Mouse (Mus musculus) bone marrow macrophage, adult 2 months (primary cell): ENCODE measurements around the gene Exoc5. TPM values are rescaled to one million over a fixed set of nuclear protein-coding genes. Genes with fewer than 3 reads are reported as not detected.

ENCODE experiments used
- H3K27ac ChIP-seq: 2 replicates; pipeline ENCODE4 v1.5.1; 2012; ENCODE audit warnings: low read depth, low read length; ENCODE audit not compliant: insufficient read depth
- H3K4me1 ChIP-seq: 2 replicates; pipeline ENCODE4 v1.6.1; 2012; ENCODE audit warnings: low read length; ENCODE audit not compliant: control insufficient read depth, insufficient read depth
- H3K4me3 ChIP-seq: 2 replicates; pipeline ENCODE4 v1.5.1; 2012; ENCODE audit warnings: mild to moderate bottlenecking, low read length, moderate library complexity; ENCODE audit not compliant: insufficient read depth
- CTCF ChIP-seq: IDR thresholded peaks from 2 replicates; pipeline ENCODE4 v1.5.1; 2012; ENCODE audit warnings: low read depth, mild to moderate bottlenecking, low read length, moderate library complexity
- POLR2A ChIP-seq: IDR thresholded peaks from 2 replicates; pipeline ENCODE4 v1.6.1; 2012; ENCODE audit warnings: mild to moderate bottlenecking, low read depth, low read length, borderline replicate concordance
- polyA plus RNA-seq: library from polyadenylated mRNA; stranded (reverse); fragments of >200 nt; gene quantifications from 2 replicates; pipeline ENCODE4 v1.2.4, GENCODE M21; 2012; ENCODE audit not compliant: missing spikeins, insufficient read depth, insufficient read length

Gene Exoc5
- polyA plus RNA-seq, 1 experiment = 46.2 TPM

GRCm38 (mm10) chr14:49008399-49009189 is 57.9 kb downstream of the Exoc5 start:
- H3K4me3 ChIP-seq = no peak overlapping the region
- no peak overlapping the region for H3K27ac ChIP-seq
- no peaks in the 10 kb centered on the region for H3K4me1 ChIP-seq
- TF ChIP-seq CTCF (no peak), POLR2A (no peak)

GRCm38 (mm10) chr14:49007979-49008378 is 58.5 kb downstream of the Exoc5 start:
- Histone ChIP-seq H3K4me1 (no peaks in the 10 kb centered on the region), H3K4me3 (no peak overlapping the region), H3K27ac (no peak overlapping the region)
- TF ChIP-seq POLR2A (no peak), CTCF (no peak)

GRCm38 (mm10) chr14:49001655-49002054 is 64.8 kb downstream of the Exoc5 start:
- H3K4me1 ChIP-seq = peaks cover 2% of the 10 kb centered on the region; the same call in 1 of the 2 replicates
- H3K27ac ChIP-seq = no peak overlapping the region
- no peak overlapping the region for H3K4me3 ChIP-seq
- TF ChIP-seq CTCF (no peak), POLR2A (no peak)

DNA sequence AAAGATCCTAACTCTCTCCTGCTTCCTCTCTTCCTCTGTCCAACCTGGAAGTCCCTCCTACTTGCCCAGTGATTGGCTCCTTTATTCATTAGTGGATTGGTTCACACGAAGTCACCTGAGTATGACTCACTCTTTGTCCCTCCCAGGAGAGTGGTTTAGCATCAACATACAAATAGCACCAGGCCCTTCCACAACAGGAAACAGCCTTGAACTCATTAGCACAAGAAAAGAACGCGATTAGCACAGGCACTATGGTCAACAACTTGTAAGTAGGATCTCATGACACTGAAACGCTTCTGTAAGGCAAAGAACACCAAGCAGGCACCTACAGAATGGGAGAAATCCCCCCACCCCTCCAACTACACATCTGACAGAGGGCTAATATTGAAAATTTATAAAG is 67.7 kb downstream of the Exoc5 start:
- Histone ChIP-seq H3K27ac (no peak overlapping the region), H3K4me1 (peaks cover 2% of the 10 kb centered on the region; the same call in 1 of the 2 replicates), H3K4me3 (no peak overlapping the region)
- TF ChIP-seq CTCF (no peak), POLR2A (no peak)

GRCm38 (mm10) chr14:48993861-48994260 is 72.6 kb downstream of the Exoc5 start:
- Histone ChIP-seq H3K27ac (no peak overlapping the region), H3K4me1 (peaks cover 1% of the 10 kb centered on the region; the same call in 1 of the 2 replicates), H3K4me3 (no peak overlapping the region)
- no peak for TF ChIP-seq POLR2A
- no peak for TF ChIP-seq CTCF

DNA sequence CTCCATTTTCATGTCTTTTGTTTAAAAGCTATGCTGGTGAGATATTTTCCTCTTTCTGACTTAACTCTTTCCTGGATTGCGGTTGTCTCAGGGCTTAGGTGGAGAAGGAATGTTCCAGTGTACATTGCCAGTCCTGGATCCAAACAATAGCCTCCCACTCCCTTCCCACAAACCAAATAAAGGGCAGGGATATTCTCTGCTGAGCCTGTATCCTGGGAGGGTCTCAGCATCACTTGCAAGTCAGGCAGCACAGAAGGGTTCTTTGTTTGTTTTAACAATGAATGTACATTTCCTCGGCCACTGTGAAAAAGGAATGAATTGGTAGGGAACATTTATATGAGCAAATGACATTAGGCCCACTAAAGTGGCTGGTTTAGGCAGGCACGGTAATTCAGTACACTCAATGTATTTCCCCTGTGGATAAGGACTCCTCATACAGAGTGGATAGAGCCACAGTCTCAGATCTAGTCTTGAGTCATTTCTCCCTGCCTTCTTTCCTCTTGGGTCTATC is 74.3 kb downstream of the Exoc5 start:
- Histone ChIP-seq H3K4me1 (no peaks in the 10 kb centered on the region), H3K27ac (no peak overlapping the region), H3K4me3 (no peak overlapping the region)
- TF ChIP-seq CTCF (no peak), POLR2A (no peak)

- TF ChIP-seq POLR2A (no peak), CTCF (no peak)
- Histone ChIP-seq H3K27ac (no peak overlapping the region), H3K4me1 (peaks cover 5% of the 10 kb centered on the region), H3K4me3 (no peak overlapping the region)
Measured at GRCm38 (mm10) chr14:48991144-48991522, 75.3 kb downstream of the Exoc5 start.

DNA sequence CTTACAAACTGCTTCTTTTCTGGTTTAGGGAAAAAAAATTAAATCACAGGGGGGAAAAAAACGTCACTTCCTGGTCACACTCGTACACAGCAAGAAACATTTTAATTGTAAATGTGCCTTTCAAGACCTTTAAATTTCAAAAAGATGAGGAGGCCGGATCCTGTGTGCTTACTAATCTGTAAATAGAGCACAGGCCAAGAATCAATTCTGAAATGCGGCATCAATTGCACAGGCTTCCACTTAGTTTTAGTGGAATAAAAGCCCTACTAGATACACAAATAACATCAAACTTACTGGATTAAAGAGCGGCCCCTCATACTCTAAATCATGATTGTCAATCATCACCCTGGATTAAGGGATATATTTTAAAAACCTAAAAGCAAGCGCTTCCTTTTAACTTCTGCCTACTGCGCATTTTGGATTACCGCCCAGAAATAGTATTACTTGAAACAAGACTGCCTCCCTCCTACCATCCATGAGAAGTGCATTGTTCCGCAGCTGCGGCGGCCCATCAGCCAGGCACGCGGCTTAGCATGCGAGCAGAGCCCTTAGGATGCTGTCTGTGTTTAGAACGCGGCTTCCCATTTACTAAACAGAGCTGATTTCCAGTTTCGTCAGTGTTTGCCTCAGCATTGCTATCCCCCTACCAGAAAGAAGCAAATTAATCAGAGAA is 75.8 kb downstream of the Exoc5 start:
- Histone ChIP-seq H3K4me1 (peaks cover 11% of the 10 kb centered on the region), H3K27ac (no peak overlapping the region), H3K4me3 (no peak overlapping the region)
- no peak for TF ChIP-seq CTCF
- no peak for TF ChIP-seq POLR2A

DNA sequence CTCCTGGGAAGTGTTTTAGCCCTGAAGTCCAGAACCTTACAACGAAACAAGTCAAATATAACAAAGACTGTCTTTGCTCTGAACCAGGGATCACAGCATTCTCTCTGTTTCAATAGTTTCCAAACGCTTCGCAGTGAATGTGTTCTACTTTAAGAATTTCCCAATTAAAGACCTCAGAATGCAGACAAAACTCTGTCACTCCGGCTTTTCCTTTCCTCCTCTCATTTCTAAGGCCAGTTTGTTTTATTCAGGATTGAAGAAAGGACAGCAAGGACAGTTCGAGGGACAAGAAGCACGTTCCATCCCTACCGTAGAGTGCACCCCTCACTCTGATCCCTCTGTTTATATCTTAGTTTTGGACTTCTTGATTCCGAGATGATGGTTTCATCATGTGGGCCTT is 76.6 kb downstream of the Exoc5 start:
- peaks cover 12% of the 10 kb centered on the region for H3K4me1 ChIP-seq
- no peak overlapping the region for H3K27ac ChIP-seq
- TF ChIP-seq CTCF = no peak
- TF ChIP-seq POLR2A = no peak
- H3K4me3 ChIP-seq = no peak overlapping the region

GRCm38 (mm10) chr14:48986231-48986630 is 80.2 kb downstream of the Exoc5 start:
- Histone ChIP-seq H3K4me3 (no peak overlapping the region), H3K4me1 (peaks cover 21% of the 10 kb centered on the region), H3K27ac (no peak overlapping the region)
- TF ChIP-seq POLR2A (no peak), CTCF (no peak)
